Mouse (Mus musculus) limb, embryonic 13.5 days (tissue): ENCODE results near the gene Ufc1. TPM values are rescaled to one million over a fixed set of nuclear protein-coding genes. Genes with fewer than 3 reads are reported as not detected.
"Not testable (repeated sequence)": the region's sequence is repeated elsewhere in the genome, so short reads cannot be mapped to it uniquely, and the experiment has no call there.

Experiments
- ATAC-seq: fragments of 200-750 bp; cut with Nextera tagmentation; 2 replicates; pipeline ENCODE4 v1.8.0; 2017; ENCODE audit warnings: low read depth, moderate number of reproducible peaks, moderate TSS enrichment; ENCODE audit not compliant: low FRiP score
- H3K27ac ChIP-seq: fragments of 300-500 bp; sonication (generic); 2 replicates; pipeline ENCODE4 v1.5.1; 2015; ENCODE audit warnings: inconsistent platforms, mild to moderate bottlenecking, moderate library complexity
- H3K27me3 ChIP-seq: fragments of 300-500 bp; sonication (generic); 2 replicates; pipeline ENCODE4 v1.6.1; 2015; ENCODE audit warnings: mild to moderate bottlenecking, inconsistent platforms
- H3K36me3 ChIP-seq: fragments of 300-500 bp; sonication (generic); 2 replicates; pipeline ENCODE4 v1.6.1; 2015; ENCODE audit warnings: inconsistent platforms, mild to moderate bottlenecking, moderate library complexity
- H3K4me1 ChIP-seq: fragments of 300-500 bp; sonication (generic); 2 replicates; pipeline ENCODE4 v1.6.1; 2015; ENCODE audit warnings: inconsistent platforms
- H3K4me2 ChIP-seq: fragments of 300-500 bp; sonication (generic); replicated peaks from 2 replicates; pipeline ENCODE4 v1.6.1; 2015; ENCODE audit warnings: inconsistent platforms, mild to moderate bottlenecking, moderate library complexity
- H3K4me3 ChIP-seq: fragments of 300-500 bp; sonication (generic); 2 replicates; pipeline ENCODE4 v1.5.1; 2015; ENCODE audit warnings: moderate library complexity, mild to moderate bottlenecking, inconsistent platforms
- H3K9ac ChIP-seq: fragments of 300-500 bp; sonication (generic); 2 replicates; pipeline ENCODE4 v1.6.1; 2015; ENCODE audit warnings: mild to moderate bottlenecking, inconsistent platforms
- H3K9me3 ChIP-seq: fragments of 300-500 bp; sonication (generic); 2 replicates; pipeline ENCODE4 v1.6.1; 2016; ENCODE audit warnings: inconsistent platforms
- WGBS: fragments of 180-500 bp; shearing (Covaris S2); methylation state at CpG from one replicate; pipeline ENCODE4 v1.1.7; 2015; 5-methylcytosine and 5-hydroxymethylcytosine counted together
- polyA plus RNA-seq: library from polyadenylated mRNA; unstranded; fragments of >200 nt; fragmentation: Nextera tagmentation; extraction: Ambion mirVana; gene quantifications from 2 replicates; pipeline ENCODE4 v1.2.1, GENCODE M21; 2015

Gene Ufc1
- polyA plus RNA-seq, 1 experiment from 2014 or later, result 110 TPM

DNA sequence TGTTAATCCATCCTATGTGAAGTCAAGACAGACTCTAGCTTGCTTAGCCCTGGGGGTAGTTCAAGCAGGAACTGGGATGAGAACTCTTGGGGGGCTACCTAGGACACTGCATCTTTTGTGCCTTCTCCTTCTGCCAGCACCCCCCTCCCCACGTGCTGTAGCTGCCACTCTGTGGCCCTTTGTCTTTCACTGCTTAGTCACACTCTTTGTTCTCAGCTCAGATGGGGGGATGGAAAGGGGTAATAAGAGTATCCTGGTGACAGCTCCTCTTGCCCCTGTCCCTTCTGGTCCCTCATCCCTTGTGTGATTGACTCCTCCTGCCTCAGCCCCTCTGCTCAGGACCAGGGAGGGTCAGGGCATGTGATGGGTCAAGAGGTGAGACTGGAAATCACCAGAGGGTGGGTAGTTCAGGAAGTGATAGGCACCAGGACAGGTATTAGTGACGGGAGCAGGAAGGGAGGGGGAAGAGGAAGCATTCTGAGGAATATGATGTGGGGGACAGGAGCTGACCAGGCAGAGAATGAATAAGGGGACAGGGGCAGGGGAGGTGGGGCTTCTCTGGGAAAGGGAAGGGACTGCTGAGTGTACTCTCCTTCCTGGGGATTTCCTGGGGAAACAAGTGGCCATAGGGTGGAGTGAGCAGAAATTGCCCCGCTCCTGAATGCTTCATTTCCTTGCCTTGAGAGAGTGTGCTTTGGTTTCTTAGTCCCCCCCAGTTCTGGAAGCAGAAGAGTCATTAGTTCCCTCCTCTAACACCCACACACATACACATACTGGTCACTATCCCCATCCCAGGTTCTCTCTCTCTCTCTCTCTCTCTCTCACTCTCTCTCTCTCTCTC, 46.2 kb downstream of the Ufc1 start:
- 57% methylated on average over 3 of the region's 3 CpGs for WGBS
- H3K4me1 ChIP-seq, result peaks cover 70% of the 10 kb centered on the region
- H3K4me2 ChIP-seq, result no peak overlapping the region
- H3K9ac ChIP-seq, result no peak overlapping the region
- H3K4me3 ChIP-seq, result no peak overlapping the region
- H3K9me3 ChIP-seq, result no peaks in the 10 kb centered on the region
- H3K27me3 ChIP-seq, result no peaks in the 10 kb centered on the region
- peak overlapping the region; percentile 90; the same call in 1 of the 2 replicates for H3K27ac ChIP-seq
- peaks cover 18% of the 10 kb centered on the region for H3K36me3 ChIP-seq
- no peak for ATAC-seq

DNA sequence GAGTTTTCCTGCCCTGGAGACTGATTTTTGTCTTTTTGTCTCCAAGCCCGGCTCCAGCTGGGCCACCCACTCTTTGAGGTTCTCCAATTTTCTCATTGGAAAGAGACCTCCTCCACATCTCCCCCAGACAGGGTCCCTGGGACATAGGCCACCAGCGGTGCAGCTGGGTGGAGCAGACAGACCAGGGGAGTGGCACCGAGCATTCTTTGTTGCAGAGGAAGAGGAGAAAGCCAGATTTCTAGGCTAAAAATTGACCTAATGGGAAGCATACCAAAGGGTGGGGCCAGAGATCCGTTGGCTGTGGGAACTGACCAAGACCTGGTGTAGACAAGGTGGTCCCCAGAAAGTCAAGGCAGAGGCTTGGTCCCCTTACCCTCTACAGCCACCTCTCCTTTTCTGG, 46.9 kb downstream of the Ufc1 start:
- Histone ChIP-seq H3K36me3 (peaks cover 24% of the 10 kb centered on the region), H3K4me3 (peak overlapping the region; percentile 81; the same call in 1 of the 2 replicates), H3K9ac (no peak overlapping the region), H3K27ac (peak overlapping the region; percentile 90), H3K4me1 (peaks cover 67% of the 10 kb centered on the region), H3K27me3 (no peaks in the 10 kb centered on the region), H3K4me2 (peak overlapping the region; percentile 84), H3K9me3 (no peaks in the 10 kb centered on the region)
- no peak for ATAC-seq
- 29% methylated on average over 4 of the region's 4 CpGs for WGBS

DNA sequence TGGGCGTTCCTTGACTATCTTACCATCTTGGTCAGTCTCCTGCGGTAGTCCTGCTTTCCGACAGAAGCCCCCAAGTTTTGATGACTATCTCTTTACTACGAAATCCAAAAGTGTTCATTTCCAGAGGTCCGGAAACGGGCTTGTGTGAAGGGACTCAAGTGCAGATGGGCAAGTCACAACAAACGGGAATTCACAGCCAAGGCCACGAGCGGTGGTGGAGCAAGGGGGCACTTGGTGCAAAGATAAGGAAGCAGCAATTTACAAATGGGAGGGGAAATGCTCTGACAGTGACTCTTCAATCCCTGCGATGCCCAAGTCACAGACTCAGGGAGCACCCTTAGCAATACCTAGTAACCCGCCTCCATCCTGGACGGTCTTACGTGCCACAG, 47.4 kb downstream of the Ufc1 start:
- peak; percentile 1; the same call in 1 of the 2 replicates for ATAC-seq
- peaks cover 28% of the 10 kb centered on the region for H3K36me3 ChIP-seq
- H3K4me2 ChIP-seq, result peak overlapping the region; percentile 84
- H3K27ac ChIP-seq, result peak overlapping the region; percentile 90
- H3K4me3 ChIP-seq, result peak overlapping the region; percentile 81
- 12% methylated on average over 13 of the region's 13 CpGs for WGBS
- H3K9me3 ChIP-seq, result no peaks in the 10 kb centered on the region
- H3K4me1 ChIP-seq, result peaks cover 62% of the 10 kb centered on the region
- H3K27me3 ChIP-seq, result no peaks in the 10 kb centered on the region
- peak overlapping the region; percentile 48; the same call in 1 of the 2 replicates for H3K9ac ChIP-seq

DNA sequence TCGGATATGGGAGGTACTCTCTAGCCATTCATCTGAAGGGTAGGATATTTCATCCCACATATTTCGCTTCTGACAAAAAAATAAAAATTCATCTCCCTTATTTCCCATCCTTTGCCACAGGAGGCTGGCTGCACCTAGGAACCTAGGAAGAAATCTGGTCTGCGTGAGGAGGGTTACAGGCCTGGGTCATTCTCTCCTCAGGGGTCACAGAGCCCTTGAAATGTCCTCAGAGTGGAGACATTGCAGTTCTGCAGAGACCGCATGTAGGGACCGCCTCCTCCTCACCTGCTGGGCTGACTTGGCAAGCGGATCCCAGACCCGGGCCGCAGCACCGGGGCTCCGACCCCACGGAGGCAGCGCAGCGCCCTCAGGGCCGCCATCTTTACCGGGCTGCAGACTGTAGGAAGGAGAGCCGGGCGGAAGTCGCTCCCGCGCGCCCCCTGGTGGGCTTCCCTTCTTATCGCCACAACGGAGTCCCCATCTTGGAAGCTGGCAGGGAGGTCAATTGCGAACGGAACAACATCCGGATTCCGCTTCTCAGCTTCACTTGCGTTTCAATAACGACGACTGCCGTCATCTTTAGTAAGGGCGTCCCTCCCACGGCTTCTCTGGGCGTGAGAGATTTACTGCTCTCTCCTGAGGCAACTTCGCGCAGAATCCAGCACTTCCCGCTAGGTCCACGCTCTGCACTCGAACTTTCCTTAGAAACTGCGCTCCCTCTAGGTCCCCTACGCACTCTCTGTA, 47.9 kb downstream of the Ufc1 start:
- H3K27ac ChIP-seq, result peak overlapping the region; percentile 90
- peaks cover 57% of the 10 kb centered on the region for H3K4me1 ChIP-seq
- peak overlapping the region; percentile 90 for H3K9ac ChIP-seq
- H3K36me3 ChIP-seq, result peaks cover 34% of the 10 kb centered on the region
- no peaks in the 10 kb centered on the region for H3K27me3 ChIP-seq
- peak overlapping the region; percentile 84 for H3K4me2 ChIP-seq
- WGBS, result under 1% methylated on average over 41 of the region's 41 CpGs
- peak; percentile 92 for ATAC-seq
- no peaks in the 10 kb centered on the region for H3K9me3 ChIP-seq
- peak overlapping the region; percentile 81 for H3K4me3 ChIP-seq

DNA sequence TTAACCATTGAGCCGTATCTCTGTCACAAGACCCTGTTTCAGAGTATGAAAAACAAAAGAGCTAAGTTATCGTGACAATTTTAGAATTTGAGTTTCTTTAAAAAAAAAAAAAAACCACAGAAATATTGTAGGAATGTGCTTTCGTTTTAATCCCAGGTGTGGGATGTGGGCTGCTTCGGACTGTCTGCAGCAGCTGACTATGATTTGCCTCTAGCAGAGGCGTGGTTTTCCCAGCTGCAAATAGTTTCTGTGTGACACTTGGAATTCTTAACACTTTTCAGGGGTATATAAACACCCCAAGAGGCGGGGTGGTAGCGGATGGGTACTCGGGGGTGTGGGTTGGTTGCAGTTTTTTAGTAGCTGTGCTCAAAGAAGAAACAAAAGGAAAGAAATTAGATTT, 49.5 kb downstream of the Ufc1 start:
- Histone ChIP-seq H3K4me3 (no peak overlapping the region), H3K4me1 (peaks cover 41% of the 10 kb centered on the region), H3K27me3 (no peaks in the 10 kb centered on the region), H3K4me2 (peak overlapping the region; percentile 84), H3K27ac (no peak overlapping the region), H3K9me3 (no peaks in the 10 kb centered on the region), H3K9ac (peak overlapping the region; percentile 19; the same call in 1 of the 2 replicates), H3K36me3 (peaks cover 49% of the 10 kb centered on the region)
- no peak for ATAC-seq
- 78% methylated on average over 8 of the region's 8 CpGs for WGBS

DNA sequence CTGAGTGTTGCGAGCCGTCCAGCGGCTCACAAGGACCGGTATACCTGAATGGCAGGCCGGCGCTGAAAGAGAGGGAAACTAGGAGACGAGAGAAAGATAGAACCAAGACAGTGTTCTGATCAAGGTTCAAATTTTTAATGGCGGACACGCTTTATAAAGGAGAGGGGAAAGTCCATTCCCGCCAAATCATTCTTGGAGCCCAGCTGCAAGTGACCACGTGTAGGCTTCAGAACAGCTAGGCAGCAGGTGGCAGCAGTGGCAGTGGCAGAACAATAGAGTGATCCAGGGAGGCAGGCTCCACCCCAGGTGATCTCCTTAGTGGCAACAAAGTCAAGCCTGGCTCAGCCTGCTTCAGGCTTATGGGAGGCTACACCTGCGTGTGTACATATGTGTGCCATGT, 52.9 kb downstream of the Ufc1 start:
- not testable (repeated sequence) for ATAC-seq, H3K4me2 ChIP-seq, H3K9me3 ChIP-seq, H3K27ac ChIP-seq, H3K4me3 ChIP-seq, H3K27me3 ChIP-seq, H3K9ac ChIP-seq
- peaks cover 83% of the 10 kb centered on the region for H3K36me3 ChIP-seq
- WGBS, result 86% methylated on average over 12 of the region's 12 CpGs
- peaks cover 15% of the 10 kb centered on the region for H3K4me1 ChIP-seq

DNA sequence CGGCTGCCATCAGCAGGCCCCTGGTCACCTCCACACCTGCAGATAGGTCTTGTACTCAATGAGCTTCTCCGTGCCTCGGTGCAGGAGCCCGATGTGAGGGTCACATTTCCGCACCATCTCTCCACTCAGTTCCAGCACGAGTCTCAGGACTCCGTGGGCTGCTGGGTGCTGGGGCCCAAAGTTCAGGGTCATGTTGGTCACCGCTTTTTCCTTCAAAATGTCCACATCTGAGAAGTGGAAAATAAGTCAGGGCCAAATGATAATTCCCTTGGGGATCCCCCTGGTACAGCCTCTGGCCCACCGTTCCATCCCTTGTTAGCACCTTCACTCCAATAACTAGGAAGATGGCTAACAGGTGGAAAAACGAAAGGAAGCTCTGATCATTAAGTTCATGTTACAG, 53.9 kb downstream of the Ufc1 start:
- peaks cover 93% of the 10 kb centered on the region for H3K36me3 ChIP-seq
- peaks cover 9% of the 10 kb centered on the region for H3K4me1 ChIP-seq
- H3K9ac ChIP-seq, result no peak overlapping the region
- no peak overlapping the region for H3K4me3 ChIP-seq
- no peak for ATAC-seq
- no peak overlapping the region for H3K4me2 ChIP-seq
- WGBS, result 86% methylated on average over 10 of the region's 10 CpGs
- no peaks in the 10 kb centered on the region for H3K9me3 ChIP-seq
- no peak overlapping the region for H3K27ac ChIP-seq
- H3K27me3 ChIP-seq, result no peaks in the 10 kb centered on the region

DNA sequence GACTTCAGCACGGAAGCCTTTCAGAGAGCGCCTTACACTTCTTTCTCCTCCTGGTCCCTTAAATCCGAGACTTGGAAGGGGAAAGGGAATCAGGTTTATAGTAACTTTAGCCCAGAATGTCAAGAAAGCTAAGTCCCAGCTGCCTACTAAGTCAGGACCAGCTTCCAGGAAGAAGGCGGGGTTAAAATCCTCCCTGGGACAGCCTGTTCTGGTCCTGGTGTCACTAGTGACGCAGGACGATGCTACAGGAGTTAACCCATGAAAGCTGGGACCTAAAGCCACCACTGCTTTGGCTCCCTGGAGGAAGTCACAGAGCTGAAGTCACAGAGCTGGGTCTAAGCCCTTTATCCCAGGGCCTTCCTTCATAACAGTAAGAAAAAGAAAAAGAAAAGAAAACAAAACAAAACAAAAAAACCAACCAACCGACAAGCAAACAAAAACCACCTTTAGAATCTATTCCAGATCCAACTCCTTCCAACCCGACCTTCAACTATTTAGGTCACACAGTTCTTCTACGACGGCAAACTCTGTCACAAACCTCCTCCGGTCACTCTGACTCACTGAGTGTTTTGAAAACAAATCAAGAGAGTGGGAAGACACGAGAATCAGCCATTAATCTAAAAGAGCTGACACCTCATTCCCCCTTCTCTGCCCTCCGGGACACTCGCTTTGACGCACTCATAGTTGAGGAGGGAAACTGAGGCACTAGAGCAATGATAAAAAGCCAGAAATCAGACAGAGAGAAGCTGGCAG, 54.7 kb downstream of the Ufc1 start:
- Histone ChIP-seq H3K9me3 (no peaks in the 10 kb centered on the region), H3K4me3 (no peak overlapping the region), H3K9ac (0 out of 2 replicates have a peak overlapping the region, but pooled peaks have one; percentile 19), H3K27me3 (no peaks in the 10 kb centered on the region), H3K36me3 (peaks cover 96% of the 10 kb centered on the region), H3K27ac (no peak overlapping the region), H3K4me2 (no peak overlapping the region), H3K4me1 (peaks cover 3% of the 10 kb centered on the region; the same call in 1 of the 2 replicates)
- 83% methylated on average over 15 of the region's 15 CpGs for WGBS
- no peak for ATAC-seq

Other genes with a start within 250 kb of the Ufc1 start
- gene Fcgr3, start 230.1 kb downstream of the Ufc1 start, polyA plus RNA-seq, result 8.7 and 9.2 TPM in 2 replicates
- 0.86 and 1.5 TPM in 2 replicates for gene Cfap126, start 181.1 kb downstream of the Ufc1 start, polyA plus RNA-seq
- gene Sdhc, start 144.4 kb downstream of the Ufc1 start, polyA plus RNA-seq, result 224 and 236 TPM in 2 replicates
- gene Mpz, start 144.3 kb downstream of the Ufc1 start, polyA plus RNA-seq, result 5.0 and 6.8 TPM in 2 replicates
- 2.8 and 3.3 TPM in 2 replicates for gene Pcp4l1, start 98.8 kb downstream of the Ufc1 start, polyA plus RNA-seq
- gene Nr1i3, start 81.1 kb downstream of the Ufc1 start, polyA plus RNA-seq, result 0.19 and 0.25 TPM in 2 replicates
- 32.3 and 34.4 TPM in 2 replicates for gene Tomm40l, start 72.5 kb downstream of the Ufc1 start, polyA plus RNA-seq
- 2.0 and 15.7 TPM in 2 replicates for gene Apoa2, start 70.0 kb downstream of the Ufc1 start, polyA plus RNA-seq
- gene Fcer1g, start 60.7 kb downstream of the Ufc1 start, polyA plus RNA-seq, result 37.8 and 39.1 TPM in 2 replicates
- 12.7 and 14.3 TPM in 2 replicates for gene Adamts4, start 44.6 kb downstream of the Ufc1 start, polyA plus RNA-seq
- gene Ndufs2, start 43.6 kb downstream of the Ufc1 start, polyA plus RNA-seq, result 253 and 254 TPM in 2 replicates
- gene B4galt3, start 24.7 kb downstream of the Ufc1 start, polyA plus RNA-seq, result 86.2 and 94.0 TPM in 2 replicates
- 69.7 and 77.4 TPM in 2 replicates for gene Ppox, start 13.8 kb downstream of the Ufc1 start, polyA plus RNA-seq
- gene Usp21, start 7.0 kb downstream of the Ufc1 start, polyA plus RNA-seq, result 126 TPM in 2 replicates
- 61.1 and 66.2 TPM in 2 replicates for gene Dedd, start 34.1 kb upstream of the Ufc1 start, polyA plus RNA-seq
- gene Nit1, start 50.6 kb upstream of the Ufc1 start, polyA plus RNA-seq, result 43.5 and 43.9 TPM in 2 replicates
- 120 and 128 TPM in 2 replicates for gene Pfdn2, start 50.6 kb upstream of the Ufc1 start, polyA plus RNA-seq
- gene Klhdc9, start 65.8 kb upstream of the Ufc1 start, polyA plus RNA-seq, result 2.2 and 2.3 TPM in 2 replicates
- gene Nectin4, start 75.1 kb upstream of the Ufc1 start, polyA plus RNA-seq, result 11.7 and 13.7 TPM in 2 replicates
- gene Arhgap30, start 93.9 kb upstream of the Ufc1 start, polyA plus RNA-seq, result 1.4 and 1.5 TPM in 2 replicates
- 102 and 118 TPM in 2 replicates for gene Usf1, start 116.3 kb upstream of the Ufc1 start, polyA plus RNA-seq
- gene Tstd1, start 123.8 kb upstream of the Ufc1 start, polyA plus RNA-seq, result 7.3 and 9.0 TPM in 2 replicates
- 40.4 and 40.6 TPM in 2 replicates for gene F11r, start 142.5 kb upstream of the Ufc1 start, polyA plus RNA-seq
- gene Alyref2, start 208.5 kb upstream of the Ufc1 start, polyA plus RNA-seq, result 15.8 and 16.4 TPM in 2 replicates
- gene Itln1, start 240.3 kb upstream of the Ufc1 start, polyA plus RNA-seq, result not detected in 2 replicates